Mouse (Mus musculus) kidney, adult 2 months (tissue): Measurements from ENCODE around the gene Myrfl.

ENCODE experiments used
- CTCF ChIP-seq: fragments of 200-500 bp; conservative IDR thresholded peaks from 2 replicates; pipeline ENCODE4 v1.5.1; 2011; ENCODE audit warnings: low read depth, mild to moderate bottlenecking, control low read depth, low read length, moderate library complexity, mixed read lengths; ENCODE audit not compliant: insufficient read depth, insufficient read length
- POLR2A ChIP-seq: fragments of 200-500 bp; IDR thresholded peaks from one replicate; pipeline ENCODE4 v1.6.1; 2011; ENCODE audit warnings: low read depth, low read length, control low read depth

- no peak for TF ChIP-seq CTCF
- no peak for TF ChIP-seq POLR2A
Measured at GRCm38 (mm10) chr10:116746281-116747011, 150.3 kb downstream of the Myrfl start.
